Mouse (Mus musculus): Measurements from ENCODE around the gene Atg16l2. TPM values are rescaled to one million over a fixed set of nuclear protein-coding genes. Genes with fewer than 3 reads are reported as not detected.

The Atg16l2 gene
- polyA plus RNA-seq, 1 experiment from 2014 or later, result 5.2 TPM

DNA sequence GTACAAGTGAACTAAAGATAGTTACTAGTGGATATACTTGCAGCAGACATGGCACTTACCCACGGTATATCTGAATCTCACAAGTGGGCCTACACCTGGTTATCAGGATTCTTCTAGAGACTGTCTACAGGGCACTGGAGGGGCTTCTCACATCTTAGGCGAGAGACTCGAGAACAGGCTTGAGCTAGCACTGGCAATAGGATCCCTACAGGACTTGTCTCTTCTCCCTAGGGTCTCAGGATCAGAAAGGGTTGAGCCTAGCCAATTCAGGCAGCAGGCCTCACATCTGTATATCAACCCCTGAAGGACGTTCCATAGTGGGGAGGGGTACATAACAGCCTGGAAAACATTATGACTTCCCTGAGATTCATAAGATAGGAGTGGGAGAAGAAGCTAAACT lies 15.2 kb downstream of the Atg16l2 start:
- no peak overlapping the region for H3K4me3 ChIP-seq (ENCODE audit: low read depth, low read length)
- no peak overlapping the region for H3K27ac ChIP-seq (ENCODE audit: low read depth, low read length)
- no peak overlapping the region for H3K4me2 ChIP-seq (replicated peaks; ENCODE audit: low read depth)
- no peak for TF ChIP-seq CTCF (IDR thresholded peaks at IDR 0.05; ENCODE audit: low read depth)
- peaks cover 48% of the 10 kb centered on the region for H3K36me3 ChIP-seq (ENCODE audit: control insufficient read depth, insufficient read depth)
- WGBS, result 80% methylated on average over 4 of the region's 4 CpGs
- H3K9me3 ChIP-seq (ENCODE audit: control insufficient read depth), result no peaks in the 10 kb centered on the region
- no peak overlapping the region for H3K9ac ChIP-seq (ENCODE audit: low read depth, low read length)
- no peaks in the 10 kb centered on the region for H3K27me3 ChIP-seq (replicated peaks; ENCODE audit: control insufficient read depth, insufficient read depth, low read length)
- ATAC-seq, result no peak
- no peaks in the 10 kb centered on the region for H3K4me1 ChIP-seq (replicated peaks; ENCODE audit: control insufficient read depth, insufficient read depth, low read length)

DNA sequence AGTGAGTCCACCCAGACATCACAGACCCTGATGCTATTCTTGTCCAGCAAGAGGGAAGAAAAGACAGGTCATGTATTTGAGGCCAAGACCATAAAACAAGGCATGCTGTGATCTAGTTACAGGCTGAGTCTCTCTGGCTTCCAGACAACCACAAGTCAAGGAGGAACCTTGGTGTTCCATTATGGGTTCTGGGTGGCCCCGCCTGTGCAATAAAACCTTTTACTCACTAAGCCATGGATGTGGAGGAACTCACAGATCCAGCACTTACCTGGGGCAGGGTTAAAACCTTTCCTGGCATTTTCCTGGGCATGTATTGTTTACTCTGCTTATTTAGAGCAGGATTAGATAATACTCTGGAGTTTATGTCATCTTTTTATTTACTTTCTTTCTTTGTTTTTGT lies 17.5 kb downstream of the Atg16l2 start:
- Histone ChIP-seq H3K9ac (ENCODE audit: low read depth, low read length) (no peak overlapping the region), H3K9me3 (ENCODE audit: control insufficient read depth) (no peaks in the 10 kb centered on the region), H3K4me3 (ENCODE audit: low read depth, low read length) (no peak overlapping the region), H3K27ac (ENCODE audit: low read depth, low read length) (no peak overlapping the region), H3K4me1 (replicated peaks; ENCODE audit: control insufficient read depth, insufficient read depth, low read length) (no peaks in the 10 kb centered on the region), H3K27me3 (replicated peaks; ENCODE audit: control insufficient read depth, insufficient read depth, low read length) (no peaks in the 10 kb centered on the region), H3K36me3 (ENCODE audit: control insufficient read depth, insufficient read depth) (peaks cover 48% of the 10 kb centered on the region), H3K4me2 (replicated peaks; ENCODE audit: low read depth) (no peak overlapping the region)
- no peak for TF ChIP-seq CTCF (IDR thresholded peaks at IDR 0.05; ENCODE audit: low read depth)
- ATAC-seq, result 0 out of 2 replicates have a peak, but pooled peaks have one; percentile 26
- 48% methylated on average over 1 of the region's 1 CpGs for WGBS

DNA sequence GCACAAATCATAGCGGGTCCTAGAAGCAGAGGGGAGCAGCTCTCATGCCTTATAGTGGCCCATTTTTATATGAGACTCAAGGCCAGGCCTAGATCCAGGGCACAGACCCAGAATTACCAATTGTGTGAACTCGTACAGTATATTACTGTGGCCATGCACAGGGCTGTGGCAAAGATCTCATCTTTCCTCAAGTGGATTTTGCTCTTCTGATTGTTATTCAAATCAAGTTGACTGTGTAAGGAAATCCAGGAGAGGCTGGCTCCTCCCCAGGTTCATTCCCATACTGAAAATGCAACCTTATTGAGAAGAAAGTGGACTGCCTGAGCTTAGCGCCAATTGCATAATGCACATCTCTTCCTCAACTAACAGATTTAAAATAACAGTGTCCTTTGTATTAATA lies 19.3 kb downstream of the Atg16l2 start:
- Histone ChIP-seq H3K9ac (ENCODE audit: low read depth, low read length) (no peak overlapping the region), H3K4me3 (ENCODE audit: low read depth, low read length) (no peak overlapping the region), H3K9me3 (ENCODE audit: control insufficient read depth) (no peaks in the 10 kb centered on the region), H3K4me2 (replicated peaks; ENCODE audit: low read depth) (no peak overlapping the region), H3K27ac (ENCODE audit: low read depth, low read length) (no peak overlapping the region), H3K4me1 (replicated peaks; ENCODE audit: control insufficient read depth, insufficient read depth, low read length) (no peaks in the 10 kb centered on the region), H3K27me3 (replicated peaks; ENCODE audit: control insufficient read depth, insufficient read depth, low read length) (no peaks in the 10 kb centered on the region), H3K36me3 (ENCODE audit: control insufficient read depth, insufficient read depth) (peaks cover 59% of the 10 kb centered on the region)
- ATAC-seq, result no peak
- no peak for TF ChIP-seq CTCF (IDR thresholded peaks at IDR 0.05; ENCODE audit: low read depth)
- 89% methylated on average over 3 of the region's 3 CpGs for WGBS

DNA sequence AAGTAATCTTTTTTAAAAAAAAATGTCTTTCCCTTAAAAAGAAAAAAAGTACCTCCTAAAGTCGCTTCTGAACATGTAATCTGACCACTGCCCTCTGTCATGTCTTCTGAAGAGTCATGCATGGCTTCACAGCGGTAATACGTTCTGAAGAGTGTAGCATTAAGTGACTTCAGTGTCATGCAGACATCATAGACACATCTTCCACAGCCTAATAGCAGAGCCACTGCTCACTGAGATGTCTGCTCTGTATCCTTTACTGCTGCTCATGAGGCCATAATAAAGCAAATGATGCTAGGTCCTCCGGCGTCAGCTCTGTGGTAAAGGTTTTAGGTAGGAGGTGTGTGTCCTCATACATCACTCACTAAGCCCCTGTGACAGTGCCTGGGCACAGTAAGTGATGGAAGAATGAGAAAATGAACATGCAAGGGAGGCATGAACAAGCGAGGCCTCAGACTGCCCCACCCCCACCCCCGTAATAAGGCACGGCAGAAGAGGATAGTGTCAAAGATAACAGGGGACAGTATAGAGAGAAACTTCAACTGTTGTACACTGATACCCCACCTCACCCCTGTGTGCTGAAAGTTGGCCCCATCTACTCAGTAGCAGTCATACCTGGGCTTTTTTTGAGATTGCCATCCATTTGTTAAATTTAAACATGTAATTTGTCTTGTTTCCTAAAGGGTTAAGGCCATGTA lies 29.4 kb downstream of the Atg16l2 start:
- 87% methylated on average over 8 of the region's 8 CpGs for WGBS
- no peak for TF ChIP-seq CTCF (IDR thresholded peaks at IDR 0.05; ENCODE audit: low read depth)
- Histone ChIP-seq H3K9ac (ENCODE audit: low read depth, low read length) (no peak overlapping the region), H3K27ac (ENCODE audit: low read depth, low read length) (no peak overlapping the region), H3K27me3 (replicated peaks; ENCODE audit: control insufficient read depth, insufficient read depth, low read length) (no peaks in the 10 kb centered on the region), H3K36me3 (ENCODE audit: control insufficient read depth, insufficient read depth) (peaks cover 46% of the 10 kb centered on the region), H3K4me3 (ENCODE audit: low read depth, low read length) (no peak overlapping the region), H3K4me2 (replicated peaks; ENCODE audit: low read depth) (no peak overlapping the region), H3K9me3 (ENCODE audit: control insufficient read depth) (no peaks in the 10 kb centered on the region), H3K4me1 (replicated peaks; ENCODE audit: control insufficient read depth, insufficient read depth, low read length) (no peaks in the 10 kb centered on the region)
- no peak for ATAC-seq

DNA sequence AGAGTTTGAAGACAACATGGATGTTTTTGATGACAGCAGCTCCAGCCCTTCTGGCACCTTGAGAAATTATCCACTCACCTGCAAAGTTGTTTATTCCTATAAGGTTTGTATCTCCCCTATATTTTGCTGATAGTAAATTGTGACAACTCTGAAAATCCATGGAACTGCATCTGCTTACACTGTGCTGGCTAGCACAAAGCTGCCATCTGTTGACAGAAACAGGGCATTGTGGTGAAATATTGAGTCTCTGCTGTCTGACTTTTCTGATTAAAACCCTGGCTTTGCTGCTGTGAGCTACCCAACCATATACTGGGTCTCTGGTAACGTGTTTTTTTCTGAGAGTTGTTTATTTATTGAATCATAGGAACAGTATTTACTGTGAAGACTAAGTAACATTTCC lies 30.4 kb downstream of the Atg16l2 start:
- Histone ChIP-seq H3K9me3 (ENCODE audit: control insufficient read depth) (no peaks in the 10 kb centered on the region), H3K4me1 (replicated peaks; ENCODE audit: control insufficient read depth, insufficient read depth, low read length) (no peaks in the 10 kb centered on the region), H3K9ac (ENCODE audit: low read depth, low read length) (no peak overlapping the region), H3K4me2 (replicated peaks; ENCODE audit: low read depth) (no peak overlapping the region), H3K27ac (ENCODE audit: low read depth, low read length) (no peak overlapping the region), H3K4me3 (ENCODE audit: low read depth, low read length) (no peak overlapping the region), H3K27me3 (replicated peaks; ENCODE audit: control insufficient read depth, insufficient read depth, low read length) (no peaks in the 10 kb centered on the region), H3K36me3 (ENCODE audit: control insufficient read depth, insufficient read depth) (peaks cover 39% of the 10 kb centered on the region)
- 71% methylated on average over 1 of the region's 1 CpGs for WGBS
- peak; percentile 57 for TF ChIP-seq CTCF (IDR thresholded peaks at IDR 0.05; ENCODE audit: low read depth)
- no peak for ATAC-seq

DNA sequence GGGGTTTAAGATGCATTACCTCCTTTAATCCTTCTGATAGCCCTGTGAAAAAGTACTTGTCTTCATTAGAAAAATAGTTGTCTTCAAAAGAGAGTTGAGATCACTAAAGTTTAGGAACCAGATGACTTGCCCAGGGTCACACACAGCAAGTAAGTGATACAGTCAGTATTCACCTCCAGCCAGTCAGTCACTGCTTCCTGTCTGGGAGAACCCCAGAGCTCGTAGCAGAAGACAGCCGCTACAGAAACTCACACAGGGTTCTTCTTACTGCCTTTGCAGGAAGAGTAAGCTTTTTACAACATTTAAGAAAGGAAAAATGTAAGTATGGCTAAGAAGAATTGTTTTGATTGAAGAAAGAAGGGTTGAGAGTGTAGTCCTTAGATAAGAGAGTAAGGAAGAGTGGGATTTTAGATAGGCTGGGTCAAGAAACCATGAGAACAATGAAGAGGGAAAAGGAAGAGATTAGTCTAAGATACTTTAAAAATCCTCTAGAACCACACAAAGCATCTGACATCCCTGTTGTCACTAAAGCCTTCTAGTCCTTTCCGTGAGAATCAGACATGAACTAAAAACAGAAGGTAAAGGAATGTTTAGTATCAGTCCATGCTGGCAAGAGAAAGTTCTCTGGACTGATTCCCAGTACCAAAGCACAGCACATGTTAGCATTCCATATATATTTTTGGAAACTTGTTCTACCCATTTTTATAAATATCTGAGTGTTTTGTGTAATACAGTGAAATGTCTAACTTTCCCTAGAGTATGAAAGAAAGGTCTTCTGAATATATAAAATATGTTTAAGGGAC lies 34.4 kb downstream of the Atg16l2 start:
- Histone ChIP-seq H3K36me3 (ENCODE audit: control insufficient read depth, insufficient read depth) (peaks cover 22% of the 10 kb centered on the region), H3K27ac (ENCODE audit: low read depth, low read length) (no peak overlapping the region), H3K9ac (ENCODE audit: low read depth, low read length) (no peak overlapping the region), H3K4me3 (ENCODE audit: low read depth, low read length) (no peak overlapping the region), H3K27me3 (replicated peaks; ENCODE audit: control insufficient read depth, insufficient read depth, low read length) (no peaks in the 10 kb centered on the region), H3K9me3 (ENCODE audit: control insufficient read depth) (no peaks in the 10 kb centered on the region), H3K4me2 (replicated peaks; ENCODE audit: low read depth) (no peak overlapping the region), H3K4me1 (replicated peaks; ENCODE audit: control insufficient read depth, insufficient read depth, low read length) (no peaks in the 10 kb centered on the region)
- WGBS, result 66% methylated on average over 3 of the region's 3 CpGs
- TF ChIP-seq CTCF (IDR thresholded peaks at IDR 0.05; ENCODE audit: low read depth), result no peak
- ATAC-seq, result no peak
